Mouse (Mus musculus) heart, adult 2 months (tissue): Measurements from ENCODE around the gene Ppargc1a. TPM values are rescaled to one million over a fixed set of nuclear protein-coding genes. Genes with fewer than 3 reads are reported as not detected.

Source experiments
- DNase-seq, 2 experiments: peaks; one replicate each; pipeline ENCODE4 v3.0.0; 2021
- H3K27ac ChIP-seq: fragments of 200-600 bp; 2 replicates; pipeline ENCODE4 v1.8.1; 2022
- H3K27me3 ChIP-seq: fragments of 200-500 bp; 2 replicates; pipeline ENCODE4 v1.6.1; 2012; ENCODE audit warnings: mild to moderate bottlenecking, low read length, inconsistent platforms, mixed read lengths; ENCODE audit not compliant: control insufficient read depth, insufficient read depth
- H3K36me3 ChIP-seq: fragments of 200-500 bp; 2 replicates; pipeline ENCODE4 v1.6.1; 2012; ENCODE audit warnings: low read length, inconsistent platforms; ENCODE audit not compliant: control insufficient read depth, insufficient read depth
- H3K4me1 ChIP-seq: fragments of 200-500 bp; 2 replicates; pipeline ENCODE4 v1.6.1; 2011; ENCODE audit warnings: low read length; ENCODE audit not compliant: control insufficient read depth, insufficient read depth
- H3K4me3 ChIP-seq: fragments of 200-600 bp; 2 replicates; pipeline ENCODE4 v1.8.1; 2022
- H3K79me2 ChIP-seq: fragments of 200-500 bp; replicated peaks from 2 replicates; pipeline ENCODE4 v1.6.1; 2012; ENCODE audit warnings: mild to moderate bottlenecking, inconsistent platforms, low read length, moderate library complexity, mixed read lengths; ENCODE audit not compliant: control insufficient read depth, insufficient read depth
- H3K9ac ChIP-seq: fragments of 200-500 bp; 2 replicates; pipeline ENCODE4 v1.6.1; 2012; ENCODE audit warnings: low read depth, mild to moderate bottlenecking, control low read depth, inconsistent platforms, low read length, mixed read lengths
- CTCF ChIP-seq: fragments of 200-600 bp; IDR thresholded peaks from 2 replicates; pipeline ENCODE4 v1.8.1; 2022; ENCODE audit warnings: antibody characterized with exemption, mild to moderate bottlenecking, moderate library complexity
- EP300 ChIP-seq: fragments of 200-500 bp; IDR thresholded peaks from 2 replicates; pipeline ENCODE4 v1.6.1; 2011; ENCODE audit warnings: low read depth, low read length, control low read depth; ENCODE audit not compliant: insufficient read depth
- POLR2A ChIP-seq: fragments of 200-500 bp; IDR thresholded peaks from 2 replicates; pipeline ENCODE4 v1.6.1; 2011; ENCODE audit warnings: mild to moderate bottlenecking, low read depth, low read length, control low read depth; ENCODE audit not compliant: insufficient read depth
- WGBS: fragments of 180-500 bp; shearing (Covaris S2); methylation state at CpG from one replicate; pipeline ENCODE4 v1.1.7; 2018; 5-methylcytosine and 5-hydroxymethylcytosine counted together
- intact Hi-C: fragments of 180-260 bp; cut with DNase I; formaldehyde crosslinking; loops from one replicate; pipeline ENCODE4 v1.15.1; 2025
- polyA plus RNA-seq: library from polyadenylated mRNA; depleted of rRNA; stranded (reverse); fragments of >200 nt; gene quantifications from 2 replicates; pipeline ENCODE4 v1.2.3, GENCODE M21; 2012
- total RNA-seq, 2 experiments: library from RNA; stranded (reverse); gene quantifications; 2 replicates each; pipeline ENCODE4 v1.2.3; 2021

Gene Ppargc1a
- total and polyA plus RNA-seq, 3 experiments = 27.9 to 146 (median 129) TPM

- Histone ChIP-seq H3K4me1 (peaks cover 3% of the 10 kb centered on the region), H3K27me3 (no peaks in the 10 kb centered on the region), H3K4me3 (peak overlapping the region; percentile 79), H3K9ac (peak overlapping the region; percentile 87), H3K27ac (peak overlapping the region; percentile 86), H3K79me2 (no peaks in the 10 kb centered on the region), H3K36me3 (peaks cover 10% of the 10 kb centered on the region)
- no peak for DNase-seq
- intact Hi-C loops = loop anchor here (5.0 kb wide), 1 partner anchor 40 kb away; no protein-coding TSS in a partner anchor
- no peak for TF ChIP-seq CTCF
- no peak for TF ChIP-seq EP300
- TF ChIP-seq POLR2A = no peak
- 2% methylated on average over 12 of the region's 12 CpGs for WGBS
These were observed 15.6 kb downstream of the Ppargc1a start for GRCm38 (mm10) chr5:51551852-51552482.

- H3K4me1 ChIP-seq = peaks cover 1% of the 10 kb centered on the region
These were observed 20.0 kb downstream of the Ppargc1a start for GRCm38 (mm10) chr5:51547442-51548035.

GRCm38 (mm10) chr5:51546817-51547216 lies 20.7 kb downstream of the Ppargc1a start:
- no peak overlapping the region for H3K4me3 ChIP-seq
- TF ChIP-seq CTCF = no peak
- TF ChIP-seq EP300 = no peak
- 0 out of 2 replicates have a peak, but pooled peaks have one; percentile 16 for TF ChIP-seq POLR2A
- intact Hi-C loops = no loop called here
- H3K27ac ChIP-seq = peak overlapping the region; percentile 69
- H3K79me2 ChIP-seq = no peaks in the 10 kb centered on the region
- H3K9ac ChIP-seq = no peak overlapping the region
- no peak for DNase-seq
- no peaks in the 10 kb centered on the region for H3K27me3 ChIP-seq
- WGBS = 37% methylated on average over 3 of the region's 3 CpGs
- H3K36me3 ChIP-seq = peaks cover 28% of the 10 kb centered on the region
- peaks cover 1% of the 10 kb centered on the region for H3K4me1 ChIP-seq

More at GRCm38 (mm10) chr5:51547442-51548035, 20.0 kb downstream of the Ppargc1a start:
- Histone ChIP-seq H3K79me2 (no peaks in the 10 kb centered on the region), H3K9ac (no peak overlapping the region), H3K27ac (peak overlapping the region; percentile 43), H3K27me3 (no peaks in the 10 kb centered on the region), H3K4me3 (no peak overlapping the region), H3K36me3 (peaks cover 27% of the 10 kb centered on the region)
- WGBS = 72% methylated on average over 6 of the region's 6 CpGs
- intact Hi-C loops = no loop called here
- TF ChIP-seq POLR2A (no peak), CTCF (peak; percentile 26), EP300 (no peak)
- no peak for DNase-seq

- H3K27ac ChIP-seq = peak overlapping the region; percentile 69
These were observed 22.1 kb downstream of the Ppargc1a start for GRCm38 (mm10) chr5:51545133-51546049.

GRCm38 (mm10) chr5:51544141-51544735 lies 23.3 kb downstream of the Ppargc1a start:
- Histone ChIP-seq H3K36me3 (peaks cover 38% of the 10 kb centered on the region), H3K27me3 (no peaks in the 10 kb centered on the region), H3K9ac (no peak overlapping the region), H3K4me1 (peaks cover 3% of the 10 kb centered on the region), H3K27ac (peak overlapping the region; percentile 4; the same call in 1 of the 2 replicates), H3K4me3 (no peak overlapping the region), H3K79me2 (no peaks in the 10 kb centered on the region; the same call in 1 of the 2 replicates)
- 33% methylated on average over 8 of the region's 8 CpGs for WGBS
- no peak for DNase-seq
- intact Hi-C loops = no loop called here
- TF ChIP-seq POLR2A (no peak), EP300 (no peak), CTCF (no peak)

More at GRCm38 (mm10) chr5:51545133-51546049, 22.1 kb downstream of the Ppargc1a start:
- H3K36me3 ChIP-seq = peaks cover 34% of the 10 kb centered on the region
- H3K27me3 ChIP-seq = no peaks in the 10 kb centered on the region
- peaks cover 3% of the 10 kb centered on the region for H3K4me1 ChIP-seq
- WGBS = 53% methylated on average over 7 of the region's 7 CpGs
- no peak overlapping the region for H3K4me3 ChIP-seq
- H3K79me2 ChIP-seq = no peaks in the 10 kb centered on the region; the same call in 1 of the 2 replicates
- intact Hi-C loops = no loop called here
- no peak overlapping the region for H3K9ac ChIP-seq
- DNase-seq = no peak
- no peak for TF ChIP-seq EP300
- TF ChIP-seq CTCF = no peak
- TF ChIP-seq POLR2A = no peak
